Mouse (Mus musculus) embryo, embryonic 10.5 days (tissue): Measurements from ENCODE around the gene Ldb1.

Experiments
- DNase-seq: peaks from one replicate; pipeline ENCODE4 v3.0.0-alpha.2; 2015; ENCODE audit warnings: low spot score

The Ldb1 gene

DNA sequence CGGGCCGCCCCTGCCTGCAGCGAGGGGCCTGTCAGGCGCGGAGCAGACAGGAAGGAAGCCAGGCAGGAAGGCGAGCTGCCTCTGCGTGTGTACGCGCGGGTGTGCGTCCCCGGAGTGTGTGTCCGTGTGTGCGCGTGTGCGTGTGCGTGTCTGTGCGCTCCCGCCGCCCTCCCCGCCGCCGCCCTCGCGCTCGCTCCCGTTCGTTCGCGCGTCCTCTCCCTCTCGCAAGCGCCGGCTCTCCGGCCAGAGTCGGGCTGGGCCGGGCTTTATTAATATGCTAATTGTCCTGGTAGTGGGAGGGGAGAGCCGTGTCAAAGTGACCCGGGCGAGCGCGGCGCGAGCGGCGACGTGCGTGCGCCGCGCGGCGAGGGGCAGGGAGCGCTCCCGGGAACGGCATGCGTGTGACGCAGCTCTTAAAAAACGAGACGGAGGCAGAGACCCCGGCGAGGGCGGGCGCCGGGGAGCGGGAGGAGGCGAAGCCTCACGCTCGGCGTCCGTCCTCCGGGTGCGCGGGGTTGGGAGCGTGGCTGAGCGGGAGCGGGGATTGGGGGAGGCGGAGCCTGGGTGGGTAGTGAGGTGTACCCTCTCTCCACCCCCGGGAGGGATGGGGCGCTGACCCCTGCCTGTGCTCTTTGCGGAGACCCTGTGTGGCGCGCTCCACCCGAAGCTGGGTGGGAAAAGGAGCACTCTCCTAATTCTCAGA is at the start of gene Ldb1:
Gene Ldb1, minus strand, starts transcription at position 222 of the 703 bp plus-strand sequence.
- peak; percentile 88 for DNase-seq

DNA sequence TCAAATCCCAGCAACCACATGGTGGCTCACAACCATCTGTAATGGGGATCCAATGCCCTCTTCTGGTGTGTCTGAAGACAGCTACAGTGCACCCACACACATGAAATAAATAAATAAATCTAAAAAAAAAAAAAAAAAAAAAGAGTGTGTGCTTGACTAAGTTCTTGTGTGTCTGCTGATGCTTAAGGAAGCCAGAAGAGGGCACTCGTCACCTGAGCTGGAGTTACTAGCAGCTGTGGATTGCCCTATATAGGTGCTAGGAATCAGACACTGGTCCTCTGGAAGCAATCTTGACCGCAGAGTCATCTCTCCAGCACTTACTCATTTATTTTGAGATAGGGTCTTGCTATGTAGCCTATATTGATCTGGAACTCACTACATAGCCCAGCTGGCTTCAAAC is 49.1 kb upstream of the Ldb1 start:
- DNase-seq: no peak

DNA sequence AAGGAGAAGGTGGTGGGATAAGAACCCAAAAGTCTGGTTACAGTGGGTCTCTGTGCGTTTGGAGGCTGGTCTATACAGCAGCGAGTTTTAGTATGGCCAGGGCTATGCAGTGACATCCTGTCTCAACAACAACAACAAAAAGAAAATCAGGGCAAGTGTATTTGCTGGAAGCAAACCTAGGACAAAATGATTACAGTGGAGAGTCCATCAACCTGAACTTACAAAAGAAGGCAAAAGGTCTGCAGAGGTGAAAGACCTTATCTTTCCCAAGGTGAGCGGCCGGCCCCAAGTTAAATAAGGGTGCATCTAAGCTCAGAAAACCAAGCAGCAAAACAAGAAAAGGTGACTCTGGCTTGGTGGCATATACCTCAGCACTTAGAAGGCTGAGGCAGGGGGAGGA is 46.6 kb upstream of the Ldb1 start:
- no peak for DNase-seq

DNA sequence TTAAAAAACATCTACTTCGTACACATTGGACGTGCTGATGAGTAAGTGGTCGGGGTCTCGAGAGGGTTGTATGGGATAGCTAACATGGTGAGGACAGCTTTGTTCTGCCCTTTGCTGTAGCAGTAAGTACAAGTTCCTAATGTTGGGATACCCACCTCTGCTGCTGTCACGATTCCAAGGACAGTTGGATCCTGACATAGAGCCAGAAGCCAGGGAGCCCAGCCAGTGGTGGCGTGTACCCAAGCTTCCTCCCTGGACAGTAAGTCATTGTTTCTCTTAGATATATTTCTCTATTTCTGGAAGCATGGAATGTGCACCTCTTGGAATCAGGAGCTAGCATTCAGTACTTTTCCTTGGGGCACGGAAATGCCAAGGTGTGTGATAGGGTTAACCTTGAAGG is 42.9 kb upstream of the Ldb1 start:
- DNase-seq: no peak

DNA sequence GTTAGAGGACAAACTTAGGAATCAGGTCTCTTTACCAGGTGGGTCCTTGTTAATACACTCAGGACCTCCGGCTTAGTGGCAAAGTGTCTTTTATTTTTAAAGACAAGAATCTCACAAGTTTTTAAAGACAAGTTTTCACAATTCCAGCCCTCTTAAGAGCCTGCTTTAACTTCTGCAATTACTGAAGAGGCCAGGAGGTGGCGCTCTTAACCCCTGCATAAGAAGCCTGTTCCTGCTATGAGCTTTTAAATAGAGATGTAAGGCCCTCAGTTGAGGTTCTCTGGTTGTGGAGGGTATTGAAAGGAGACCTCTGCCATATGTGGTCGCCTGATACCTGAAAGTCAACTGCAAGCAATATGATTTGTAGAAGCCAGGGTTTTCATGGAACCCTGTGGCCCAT is 41.3 kb upstream of the Ldb1 start:
- peak; percentile 74 for DNase-seq

DNA sequence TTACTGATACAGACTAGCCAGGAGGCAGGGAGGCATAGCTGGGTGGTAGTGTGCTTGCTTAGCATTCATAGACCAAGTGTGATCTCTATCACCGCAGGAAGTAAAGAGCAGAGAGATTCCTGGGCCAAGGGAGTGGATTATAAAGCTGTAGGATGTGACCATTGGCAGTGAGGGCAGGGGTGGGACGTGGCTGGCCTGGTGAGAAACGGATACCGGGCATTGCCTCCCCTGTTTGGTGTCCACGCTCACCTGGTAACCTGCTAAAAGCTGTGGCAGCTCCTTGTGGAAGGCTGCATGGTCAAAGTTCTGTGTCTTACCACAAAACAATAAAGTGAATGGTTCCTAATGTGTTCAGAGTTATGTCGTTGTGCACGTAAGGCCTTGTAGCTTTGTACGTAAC is 40.2 kb upstream of the Ldb1 start:
- no peak for DNase-seq

DNA sequence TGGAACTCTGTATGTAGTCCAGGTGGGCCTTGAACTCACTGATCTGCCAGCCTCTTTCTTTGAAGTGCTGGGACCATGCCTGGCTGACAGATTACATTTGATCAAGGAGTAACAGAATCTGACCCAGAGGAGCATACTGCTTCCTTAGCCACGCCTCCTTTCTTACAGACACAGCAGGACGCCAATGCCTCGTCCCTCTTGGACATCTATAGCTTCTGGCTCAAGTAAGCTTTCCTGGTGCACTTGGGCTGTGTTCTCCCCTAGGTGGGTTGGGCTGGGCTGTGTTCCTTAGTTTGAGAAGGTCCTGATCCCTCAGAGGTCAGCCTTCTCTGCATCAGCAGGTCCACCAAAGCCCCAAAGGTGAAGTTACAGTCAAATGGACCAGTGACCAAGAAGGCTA is 33.5 kb upstream of the Ldb1 start:
- DNase-seq: no peak

DNA sequence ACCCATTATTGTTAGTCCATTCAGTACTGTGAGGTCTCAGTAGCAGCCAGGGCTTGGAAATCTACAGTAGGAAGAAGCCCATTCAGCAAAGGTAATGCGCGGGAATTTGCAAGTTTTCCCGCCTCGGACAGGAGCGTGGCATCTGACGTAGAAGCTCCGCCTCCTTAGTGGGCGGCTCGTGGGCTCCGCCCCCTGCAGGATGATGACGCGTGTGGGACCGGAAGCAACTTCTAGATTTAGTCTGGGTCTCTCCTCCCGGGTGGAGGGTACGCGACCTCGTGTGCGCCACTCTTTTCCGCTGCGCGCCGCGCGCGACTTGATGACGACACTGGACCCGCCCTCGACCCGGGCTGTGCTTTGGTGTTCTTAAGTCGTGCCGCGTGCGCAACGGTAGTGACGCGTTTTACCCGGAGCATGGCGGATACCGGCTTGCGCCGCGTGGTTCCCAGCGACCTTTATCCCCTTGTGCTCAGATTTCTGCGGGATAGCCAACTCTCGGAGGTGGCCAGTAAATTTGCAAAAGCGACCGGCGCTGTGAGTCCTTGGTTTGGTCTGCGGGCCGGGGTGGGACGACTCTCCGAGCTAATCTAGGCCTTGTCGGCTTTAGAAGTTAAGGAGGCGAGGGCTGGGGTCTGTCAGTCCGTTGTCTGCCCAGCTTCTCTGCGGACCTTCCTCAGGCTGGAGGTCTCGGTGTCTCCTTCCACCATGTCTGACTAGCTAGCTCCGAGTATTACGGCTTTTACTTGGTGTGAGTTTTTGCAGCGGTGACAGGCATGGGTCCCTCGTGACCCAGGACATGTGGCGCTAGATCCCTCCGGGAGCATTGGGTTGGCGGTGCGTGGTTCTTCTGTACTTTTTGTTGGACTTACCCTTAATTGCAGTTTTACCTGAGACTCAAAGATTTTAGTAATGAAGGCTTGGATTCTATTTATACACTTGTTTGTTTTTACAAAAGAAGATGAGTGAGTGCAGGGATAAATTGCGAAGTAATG is 30.9 kb upstream of the Ldb1 start, which contains the start of gene Nolc1:
Gene Nolc1, plus strand, starts transcription at position 248 of the 992 bp plus-strand sequence.
- DNase-seq: peak; percentile 99

DNA sequence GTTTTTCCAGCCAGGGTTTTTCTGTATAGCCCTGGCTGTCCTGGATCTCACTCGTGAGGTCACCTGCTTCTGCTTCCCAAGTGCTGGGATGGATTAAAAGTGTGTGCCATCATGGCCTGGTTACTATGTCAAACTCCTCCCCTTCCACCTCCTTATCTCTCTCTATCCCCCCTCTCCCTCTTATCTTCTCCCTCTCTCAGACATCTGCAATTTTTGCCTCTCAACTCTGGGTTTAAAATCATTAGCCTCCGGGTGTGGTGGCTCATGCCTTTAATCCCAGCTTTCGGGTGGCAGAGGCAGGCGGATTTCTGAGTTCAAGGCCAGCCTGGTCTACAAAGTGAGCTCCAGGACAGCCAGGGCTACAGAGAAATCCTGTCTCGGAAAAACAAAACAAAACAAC is 29.3 kb upstream of the Ldb1 start:
- no peak for DNase-seq

DNA sequence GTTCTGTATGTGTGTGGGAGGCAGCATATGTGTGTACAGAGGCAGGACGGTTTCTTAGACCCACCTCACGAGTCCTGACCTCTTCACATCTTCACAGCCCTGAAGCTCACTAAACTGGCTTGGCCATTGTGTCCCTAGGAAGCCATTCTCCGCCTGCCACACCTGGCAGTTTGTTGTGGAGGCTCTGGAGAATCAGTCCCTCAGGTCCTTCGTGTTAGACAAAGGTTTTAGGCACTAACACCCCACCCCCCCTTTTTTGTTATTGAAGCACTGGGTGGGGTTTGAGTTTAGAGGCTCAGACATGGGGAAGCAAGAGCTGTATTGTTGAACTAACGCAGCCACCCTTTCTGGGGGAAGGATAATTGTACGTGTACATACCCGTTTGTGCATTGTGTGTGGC is 28.3 kb upstream of the Ldb1 start:
- no peak for DNase-seq

DNA sequence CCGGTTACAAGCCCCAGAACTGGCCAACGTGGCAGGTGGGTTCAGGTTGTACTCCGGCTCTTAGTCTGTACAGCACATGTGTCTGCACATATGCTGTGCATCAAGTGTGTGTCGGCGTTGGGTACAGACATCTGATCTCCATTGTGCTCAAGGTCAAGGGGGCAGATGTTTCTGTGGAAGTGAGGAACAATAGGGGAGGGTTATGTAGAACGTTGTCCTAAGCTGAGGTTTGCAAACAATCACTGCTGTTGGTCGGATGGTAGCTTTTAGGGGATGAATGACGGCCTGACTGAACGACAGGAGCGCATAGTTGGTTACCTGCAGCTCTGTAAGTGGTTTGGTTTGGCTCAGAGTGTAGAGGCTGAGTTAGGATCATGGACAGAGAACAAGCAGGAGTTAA is 23.0 kb upstream of the Ldb1 start:
- DNase-seq: no peak

DNA sequence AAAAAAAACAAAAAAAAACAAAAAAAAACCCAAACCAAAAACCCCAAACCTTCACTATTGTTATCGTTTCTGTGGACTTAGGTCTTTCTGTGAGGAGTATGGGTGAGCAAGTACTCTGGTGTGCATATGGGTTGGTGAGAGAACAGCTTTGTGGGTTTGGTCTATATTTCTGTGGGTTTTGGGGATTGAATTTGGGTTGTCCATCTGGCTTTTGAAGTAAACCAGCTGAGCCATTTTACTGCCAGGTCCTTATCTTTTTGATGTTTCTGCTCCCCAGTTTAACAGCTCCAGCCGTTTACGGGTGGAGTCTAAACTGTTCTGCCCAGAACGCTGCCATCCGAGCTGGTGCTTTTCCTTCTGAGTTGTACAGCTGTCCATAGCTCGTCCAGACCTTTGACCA is 15.8 kb upstream of the Ldb1 start:
- no peak for DNase-seq

DNA sequence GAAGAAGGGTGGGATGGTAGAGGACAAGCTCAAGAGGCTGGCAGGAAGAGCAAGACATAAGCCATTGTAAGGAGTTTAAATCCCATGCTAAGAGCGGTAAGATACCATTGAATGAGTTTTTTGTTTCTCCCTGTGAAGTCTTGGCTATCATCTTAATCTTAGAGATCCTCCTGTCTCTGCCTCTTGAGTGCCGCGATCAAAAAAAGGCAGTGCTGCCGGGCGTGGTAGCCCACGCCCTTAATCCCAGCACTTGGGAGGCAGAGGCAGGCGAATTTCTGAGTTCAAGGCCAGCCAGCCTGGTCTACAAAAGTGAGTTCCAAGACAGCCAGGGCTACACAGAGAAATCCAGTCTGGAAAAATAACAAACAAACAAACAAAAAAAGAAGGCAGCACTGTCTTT is 13.5 kb upstream of the Ldb1 start:
- DNase-seq: no peak

DNA sequence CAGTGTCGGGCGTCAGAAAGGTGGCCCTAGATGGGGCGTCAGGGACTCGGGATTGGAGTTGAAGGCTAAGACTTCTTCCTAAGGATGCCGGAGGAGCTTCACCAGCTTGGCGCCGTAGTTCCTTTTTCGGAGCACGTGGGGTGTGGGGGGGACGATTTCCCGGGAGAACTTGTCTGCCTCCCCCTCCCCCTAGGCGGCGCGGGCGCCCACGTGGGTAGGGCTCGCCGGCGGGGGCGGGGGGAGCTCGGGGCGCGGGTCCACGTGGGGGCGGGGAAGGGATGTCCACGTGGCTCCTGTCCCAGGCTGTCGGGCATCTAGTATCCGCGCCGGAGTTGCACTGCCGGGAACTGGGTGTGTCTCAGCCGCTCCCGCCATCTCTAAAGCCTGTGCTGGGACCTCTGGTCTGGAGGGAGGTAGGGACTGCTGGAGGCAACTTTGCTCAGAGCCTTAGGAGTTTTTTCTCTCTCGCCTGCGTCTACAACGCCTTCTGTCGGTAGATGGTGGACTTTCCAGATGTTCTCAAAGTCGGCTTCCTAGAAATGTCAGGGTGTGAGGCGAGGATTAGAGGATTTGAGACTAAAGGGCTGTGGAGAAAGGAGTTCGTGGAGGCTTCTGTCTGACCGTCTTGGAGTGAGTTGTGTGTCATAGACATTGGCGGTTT is 12.1 kb upstream of the Ldb1 start:
- peak; percentile 86 for DNase-seq

DNA sequence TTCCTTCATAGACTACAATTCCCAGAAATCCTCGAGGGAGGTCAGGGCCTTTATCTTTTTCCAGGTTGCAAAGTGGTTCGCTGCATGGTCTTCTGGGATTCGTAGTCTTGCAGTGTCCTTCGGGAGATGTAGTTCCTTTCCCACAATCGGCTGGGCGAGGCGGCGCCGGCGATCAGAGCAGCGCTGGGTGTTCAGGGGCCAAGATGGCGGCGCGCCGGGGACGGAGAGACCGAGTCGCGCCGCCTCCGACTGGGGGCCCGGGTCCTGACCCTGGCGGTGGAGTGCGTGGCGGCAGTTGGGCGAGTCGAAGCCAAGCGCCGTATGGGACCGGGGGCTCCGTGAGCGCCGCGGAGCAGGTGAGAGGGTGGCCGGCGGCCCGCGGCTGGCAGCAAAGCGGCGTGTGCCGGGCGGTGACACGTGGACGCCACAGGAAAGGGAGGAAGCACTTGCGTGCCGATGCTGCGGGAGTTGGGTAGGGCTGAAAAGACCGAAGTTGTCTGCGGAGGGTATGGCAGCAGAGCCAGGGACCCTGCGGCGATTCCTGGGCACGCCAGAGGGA is 11.5 kb upstream of the Ldb1 start:
- peak; percentile 98 for DNase-seq

DNA sequence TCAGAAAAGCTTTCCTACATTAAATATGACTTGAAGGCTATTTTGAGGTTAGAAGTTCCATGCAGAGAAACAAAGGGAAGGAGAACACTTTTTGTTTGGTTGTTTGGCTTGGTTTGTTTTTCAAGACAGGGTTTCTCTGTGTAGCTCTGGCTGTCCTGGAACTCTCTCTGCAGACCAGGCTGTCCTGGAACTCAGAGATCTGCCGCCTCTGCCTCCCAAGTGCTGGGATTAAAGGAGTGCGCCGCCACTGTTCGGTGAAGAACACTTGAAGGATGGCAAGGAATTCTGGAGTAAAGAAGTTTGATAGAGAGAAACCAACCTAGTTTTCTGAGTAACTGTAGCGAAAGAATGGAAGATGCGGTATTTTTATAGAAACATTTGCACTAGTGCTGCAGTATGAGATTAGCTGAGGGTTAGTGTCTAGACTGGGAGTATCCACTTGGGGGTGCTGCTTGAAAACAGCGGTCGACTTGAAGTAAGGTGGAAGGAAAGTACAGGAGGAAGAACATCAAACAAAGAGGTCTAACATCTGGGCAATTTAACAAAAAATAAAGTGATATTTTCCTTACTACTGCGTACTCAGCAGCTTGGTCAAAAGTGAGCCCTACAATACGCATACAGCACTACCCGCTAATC is 10.9 kb upstream of the Ldb1 start:
- no peak for DNase-seq

DNA sequence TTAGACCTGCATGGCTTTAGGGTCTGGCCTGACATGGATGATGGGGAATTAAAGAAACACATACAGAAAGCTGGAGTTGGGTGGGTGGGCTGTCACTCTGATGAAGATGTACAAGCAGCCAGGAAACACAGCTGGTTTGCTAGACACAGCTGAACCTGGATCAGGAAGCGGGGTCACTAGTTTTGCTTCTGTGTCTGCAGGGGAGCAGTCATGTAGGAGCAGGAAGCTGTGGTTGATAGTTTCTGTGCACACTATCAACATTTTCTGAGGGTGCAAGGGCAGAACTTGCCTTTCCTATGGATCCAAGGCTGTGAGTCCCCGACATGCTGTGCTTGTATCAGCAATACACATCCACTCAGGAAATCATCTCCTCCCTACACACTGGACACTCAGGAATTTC is 5.4 kb upstream of the Ldb1 start:
- DNase-seq: no peak

DNA sequence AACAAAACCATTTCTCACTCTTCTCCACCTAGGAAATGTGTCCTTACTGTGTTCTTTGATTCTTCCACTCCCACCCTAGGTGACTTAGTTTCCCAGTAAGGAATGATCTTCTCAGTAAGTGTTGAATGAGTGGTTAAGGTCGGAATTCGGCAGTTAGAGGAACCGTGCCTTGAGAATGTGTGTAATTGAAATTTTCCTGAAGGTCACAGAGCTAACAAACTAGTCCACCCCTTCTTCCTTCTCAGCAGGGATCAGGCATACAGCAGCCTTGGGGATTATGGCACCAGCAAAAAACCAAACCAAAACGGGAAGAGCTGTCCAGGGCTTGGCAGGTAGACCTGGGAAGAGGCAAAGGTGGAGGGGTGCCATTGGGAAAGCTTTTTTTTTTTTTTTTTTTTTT is 4.1 kb upstream of the Ldb1 start:
- DNase-seq: no peak

DNA sequence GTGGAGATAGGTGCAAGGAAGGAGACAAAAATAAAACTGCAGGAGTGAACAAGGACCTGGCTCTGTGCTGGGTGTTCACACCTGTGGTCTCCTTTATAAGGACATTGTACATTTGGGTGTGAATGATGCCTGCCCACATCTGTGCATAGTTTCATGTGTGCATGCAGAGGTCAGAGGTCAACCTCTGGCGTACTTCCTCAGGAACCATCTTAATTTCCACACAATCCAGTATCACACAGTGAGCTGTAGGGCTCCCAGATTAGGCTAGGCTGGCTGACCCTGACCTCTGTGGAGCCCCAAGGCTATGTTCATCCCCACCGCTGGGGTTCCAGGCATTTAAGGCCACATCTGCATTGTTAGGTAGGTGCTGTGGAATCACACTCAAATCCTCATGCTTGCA is 2.4 kb upstream of the Ldb1 start:
- DNase-seq: no peak

DNA sequence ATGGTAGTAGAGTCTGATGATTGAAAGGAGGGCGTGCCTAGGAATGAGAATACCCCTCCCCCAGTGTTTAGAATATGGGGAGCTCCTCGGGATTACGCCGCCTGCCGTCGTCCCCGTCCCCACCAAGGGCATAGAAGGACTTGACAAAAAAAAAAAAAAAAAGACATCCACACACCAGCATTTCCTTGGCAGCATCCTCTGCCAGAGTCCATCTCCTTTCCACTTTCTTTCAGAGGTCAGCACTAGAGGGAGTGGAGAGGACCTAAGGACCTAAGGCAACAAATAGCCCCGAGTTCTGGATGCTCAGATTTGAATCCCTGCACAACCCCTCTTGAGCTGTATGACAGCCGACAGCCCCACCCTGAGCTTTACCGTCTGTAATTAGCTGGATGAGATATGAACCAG is 1.6 kb upstream of the Ldb1 start:
- DNase-seq: no peak

DNA sequence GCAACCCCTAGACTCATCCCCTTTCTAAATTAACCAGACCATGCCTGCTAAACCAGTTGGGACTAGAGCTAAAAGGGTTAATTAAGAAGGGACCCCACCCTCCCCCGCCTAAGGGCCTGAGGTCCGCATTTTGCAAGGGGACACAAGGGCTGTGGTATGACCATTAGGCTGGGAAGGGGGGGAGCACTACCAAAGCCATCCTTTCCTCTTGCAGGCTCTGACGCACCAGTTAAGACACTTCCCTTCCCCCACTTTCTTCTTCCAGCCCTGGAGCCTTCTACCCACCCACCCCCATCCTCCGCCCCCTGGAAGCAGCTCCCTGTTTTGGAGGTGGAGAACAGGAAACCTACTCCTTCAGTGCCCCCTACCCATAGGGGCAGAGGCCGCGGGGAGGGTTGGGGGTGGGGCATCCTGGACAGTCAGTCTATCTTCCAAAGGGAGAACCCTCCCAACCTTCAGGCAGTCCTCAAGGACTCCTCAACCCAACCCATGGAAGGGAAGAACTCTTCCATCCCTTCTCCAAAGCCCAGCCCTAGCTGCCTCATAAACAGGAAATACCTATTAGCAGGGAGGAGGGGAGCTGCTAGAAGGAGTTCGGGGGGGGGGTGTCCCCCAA is 790 bp upstream of the Ldb1 start:
- DNase-seq: peak; percentile 82
